Mouse (Mus musculus) lung, adult 2 months (tissue): ENCODE measurements at regions not wholly inside any gene's neighbourhood (a gene's known extent, or its start where the extent isn't known, plus 50 kb on each side); places are given as distances from the start of the nearest gene placed in this dataset.

Experiments used
- CTCF ChIP-seq: fragments of 200-500 bp; IDR thresholded peaks from 2 replicates; pipeline ENCODE4 v1.5.1; 2011; ENCODE audit warnings: mild to moderate bottlenecking, low read length, control low read depth; ENCODE audit not compliant: insufficient read depth
- POLR2A ChIP-seq: fragments of 200-500 bp; IDR thresholded peaks from 2 replicates; pipeline ENCODE4 v1.6.1; 2011; ENCODE audit warnings: low read depth, mild to moderate bottlenecking, control low read depth, low read length, borderline replicate concordance; ENCODE audit errors: extremely low read depth

- no peak for TF ChIP-seq POLR2A
- TF ChIP-seq CTCF = no peak
Observed at GRCm38 (mm10) chr7:70660162-70660561, 293.6 kb upstream of the Nr2f2 start.
